Mouse (Mus musculus) cerebellum, adult 2 months (tissue): ENCODE measurements around the gene Alpl. TPM values are rescaled to one million over a fixed set of nuclear protein-coding genes. Genes with fewer than 3 reads are reported as not detected.

ENCODE experiments used
- DNase-seq, 2 experiments: peaks; one replicate each; pipeline ENCODE4 v3.0.0; 2021
- H3K27ac ChIP-seq: fragments of 200-500 bp; 2 replicates; pipeline ENCODE4 v1.5.1; 2012; ENCODE audit warnings: low read length, control low read depth, inconsistent platforms; ENCODE audit not compliant: insufficient read depth
- H3K27me3 ChIP-seq: fragments of 200-500 bp; 2 replicates; pipeline ENCODE4 v1.6.1; 2012; ENCODE audit warnings: inconsistent platforms, mild to moderate bottlenecking, low read length, moderate library complexity; ENCODE audit not compliant: control insufficient read depth, insufficient read depth
- H3K4me1 ChIP-seq: fragments of 200-500 bp; 2 replicates; pipeline ENCODE4 v1.6.1; 2011; ENCODE audit warnings: low read length; ENCODE audit not compliant: control insufficient read depth, insufficient read depth
- H3K4me3 ChIP-seq: fragments of 200-500 bp; replicated peaks from 2 replicates; pipeline ENCODE3; 2011; ENCODE audit warnings: mild to moderate bottlenecking, low read depth, low read length, control low read depth; ENCODE audit not compliant: insufficient read depth
- CTCF ChIP-seq: fragments of 200-500 bp; IDR thresholded peaks from 2 replicates; pipeline ENCODE4 v1.5.1; 2011; ENCODE audit warnings: low read depth, mild to moderate bottlenecking, control low read depth, low read length, moderate library complexity, borderline replicate concordance; ENCODE audit not compliant: insufficient read depth
- POLR2A ChIP-seq: fragments of 200-500 bp; IDR thresholded peaks from 2 replicates; pipeline ENCODE4 v1.6.1; 2011; ENCODE audit warnings: low read length, control low read depth, borderline replicate concordance; ENCODE audit not compliant: insufficient read depth
- WGBS: fragments of 180-500 bp; shearing (Covaris S2); methylation state at CpG from one replicate; pipeline ENCODE4 v1.1.7; 2018; 5-methylcytosine and 5-hydroxymethylcytosine counted together
- polyA plus RNA-seq: library from polyadenylated mRNA; depleted of rRNA; stranded (reverse); fragments of >200 nt; gene quantifications from 2 replicates; pipeline ENCODE4 v1.2.3, GENCODE M21; 2012

Gene Alpl
- polyA plus RNA-seq, 1 experiment: 10.6 TPM

DNA sequence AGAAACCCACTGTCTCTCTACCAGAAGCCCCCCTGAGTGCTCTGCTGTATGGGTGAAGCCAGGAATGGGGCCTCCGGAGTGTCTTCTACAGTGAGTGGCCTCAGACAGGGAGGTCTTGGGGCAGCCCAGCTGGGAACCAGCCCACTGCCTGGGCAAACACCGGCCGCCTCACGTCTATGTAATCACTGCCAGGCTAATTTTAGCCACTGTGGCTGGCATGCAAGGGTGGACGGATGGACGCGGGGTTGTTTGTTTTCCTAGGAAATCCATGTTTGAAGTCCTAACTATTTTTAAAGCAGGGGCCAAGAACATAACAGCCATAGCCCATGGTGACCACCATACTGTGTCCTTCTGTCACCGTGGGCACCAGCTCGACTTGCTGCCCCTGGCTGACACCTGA lies 46.1 kb downstream of the Alpl start:
- Histone ChIP-seq H3K4me1 (peaks cover 15% of the 10 kb centered on the region), H3K27ac (no peak overlapping the region), H3K4me3 (no peak overlapping the region), H3K27me3 (no peaks in the 10 kb centered on the region)
- WGBS: 20% methylated on average over 9 of the region's 9 CpGs
- TF ChIP-seq POLR2A (no peak), CTCF (no peak)
- no peak for DNase-seq

DNA sequence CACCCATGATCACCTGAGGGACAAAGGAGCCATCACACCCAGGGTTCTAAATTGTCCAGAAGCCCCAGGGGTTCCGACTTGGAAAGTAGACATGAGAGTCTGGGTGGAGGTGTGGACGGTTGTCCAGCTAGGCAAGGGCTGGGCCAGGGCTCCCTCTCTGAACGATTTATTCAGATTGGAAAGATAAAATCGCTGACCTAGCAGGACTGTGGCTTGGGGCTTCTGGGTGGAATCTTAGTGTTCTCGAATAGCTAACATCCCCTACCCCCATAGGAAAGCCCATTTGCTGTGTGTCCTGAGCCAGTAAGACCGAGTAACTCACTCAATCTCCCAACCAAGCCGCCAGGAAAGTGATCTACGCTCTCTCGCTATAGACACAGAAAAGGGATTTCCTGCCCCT lies 46.5 kb downstream of the Alpl start:
- TF ChIP-seq POLR2A: no peak
- no peak for TF ChIP-seq CTCF
- 77% methylated on average over 9 of the region's 9 CpGs for WGBS
- Histone ChIP-seq H3K27ac (no peak overlapping the region), H3K4me1 (peaks cover 15% of the 10 kb centered on the region), H3K4me3 (no peak overlapping the region), H3K27me3 (no peaks in the 10 kb centered on the region)
- no peak for DNase-seq

DNA sequence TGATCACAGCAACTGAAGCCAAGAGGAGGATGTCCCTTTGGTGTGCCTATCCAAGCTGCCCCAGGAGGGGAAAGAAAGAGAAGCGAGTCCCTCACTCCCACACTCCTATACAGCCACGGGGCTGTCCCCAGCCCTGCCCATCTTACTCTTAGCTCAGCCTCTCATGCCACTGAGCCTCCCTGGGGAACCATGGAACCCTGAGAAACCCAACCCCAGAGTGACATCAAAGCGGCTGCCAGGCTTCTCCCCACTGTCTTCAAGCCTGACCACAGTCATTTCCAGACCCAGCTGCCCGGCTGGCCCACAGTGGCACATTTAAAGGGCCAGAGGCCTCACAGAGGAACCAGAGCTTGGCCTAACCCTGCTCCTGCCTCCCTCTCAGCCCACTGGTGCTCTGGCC lies 47.5 kb downstream of the Alpl start:
- no peaks in the 10 kb centered on the region for H3K27me3 ChIP-seq
- TF ChIP-seq POLR2A: no peak
- no peak for TF ChIP-seq CTCF
- peaks cover 14% of the 10 kb centered on the region for H3K4me1 ChIP-seq
- 60% methylated on average over 4 of the region's 4 CpGs for WGBS
- no peak overlapping the region for H3K27ac ChIP-seq
- no peak overlapping the region for H3K4me3 ChIP-seq
- no peak for DNase-seq

DNA sequence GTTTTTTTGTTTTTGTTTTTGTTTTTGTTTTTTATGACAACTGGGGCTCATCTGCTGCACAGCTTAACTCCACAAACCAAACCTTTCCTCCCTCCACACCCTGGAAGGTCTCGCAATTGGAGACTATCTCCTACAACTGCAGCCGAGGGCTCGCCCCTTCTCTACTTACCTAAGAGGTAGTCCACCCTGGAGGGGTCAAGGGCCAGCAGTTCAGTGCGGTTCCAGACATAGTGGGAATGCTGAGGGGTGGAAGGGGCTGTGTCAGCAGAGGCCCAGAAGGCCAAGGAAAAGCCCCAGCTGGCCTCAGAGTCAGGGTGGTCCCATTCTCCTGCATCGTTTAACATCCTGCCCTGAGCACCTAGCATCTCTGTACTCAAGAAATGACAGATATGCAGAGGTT lies 48.6 kb downstream of the Alpl start:
- Histone ChIP-seq H3K27me3 (no peaks in the 10 kb centered on the region), H3K27ac (no peak overlapping the region), H3K4me1 (peaks cover 11% of the 10 kb centered on the region), H3K4me3 (no peak overlapping the region)
- no peak for DNase-seq
- WGBS: 86% methylated on average over 5 of the region's 5 CpGs
- TF ChIP-seq POLR2A: no peak
- TF ChIP-seq CTCF: no peak

DNA sequence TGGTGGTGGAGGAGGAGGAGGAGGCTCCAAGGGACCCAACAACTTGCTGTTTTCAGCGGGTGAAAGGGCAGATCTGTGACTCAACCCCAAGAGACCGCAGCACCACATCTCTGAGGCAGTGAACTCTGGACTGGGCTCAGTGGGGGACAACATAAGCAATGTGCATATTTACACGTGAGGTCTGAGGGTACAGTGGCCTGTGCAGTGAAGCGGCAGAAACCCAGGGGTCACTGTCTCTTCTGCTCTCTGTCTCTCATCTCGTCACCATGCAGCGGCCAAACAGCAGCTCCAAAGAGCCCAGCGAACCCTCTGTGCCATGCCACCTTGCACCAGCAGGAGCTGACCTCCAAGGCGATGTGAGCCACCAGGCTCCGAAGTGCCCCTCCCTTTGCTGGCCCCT lies 49.1 kb downstream of the Alpl start:
- Histone ChIP-seq H3K4me3 (no peak overlapping the region), H3K27me3 (no peaks in the 10 kb centered on the region), H3K4me1 (peaks cover 9% of the 10 kb centered on the region), H3K27ac (no peak overlapping the region)
- 87% methylated on average over 9 of the region's 9 CpGs for WGBS
- no peak for DNase-seq
- TF ChIP-seq CTCF (no peak), POLR2A (no peak)

DNA sequence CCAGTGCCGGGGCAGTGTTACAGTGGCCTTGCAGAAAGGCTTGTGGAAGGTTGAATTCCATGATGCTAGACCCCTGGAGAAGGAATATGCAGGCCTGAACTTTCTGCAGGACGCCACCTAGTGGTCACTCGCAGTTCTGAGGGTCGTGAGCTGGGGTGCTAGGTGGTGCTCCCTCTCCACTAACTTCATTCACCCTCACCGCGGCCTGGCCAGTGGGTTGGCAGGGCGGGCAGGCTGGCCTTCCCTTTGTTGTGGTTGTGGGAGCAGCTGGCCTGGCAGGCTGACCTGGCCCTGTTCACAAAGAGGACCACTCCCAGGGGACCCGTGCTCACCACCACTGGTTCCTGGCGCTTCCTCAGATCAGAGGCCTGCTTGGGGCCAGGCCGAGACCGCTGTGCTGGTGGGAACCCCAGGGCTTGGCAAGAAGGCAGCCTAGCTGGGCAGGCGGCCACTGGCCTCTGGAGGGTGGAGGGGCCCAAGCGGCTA lies 51.7 kb downstream of the Alpl start:
- Histone ChIP-seq H3K27ac (no peak overlapping the region), H3K4me3 (no peak overlapping the region), H3K4me1 (peaks cover 3% of the 10 kb centered on the region; the same call in 1 of the 2 replicates), H3K27me3 (no peaks in the 10 kb centered on the region)
- TF ChIP-seq POLR2A (no peak), CTCF (peak; percentile 50; the same call in 1 of the 2 replicates)
- WGBS: 43% methylated on average over 13 of the region's 13 CpGs
- peak in 1 of 2 experiments; percentile 46 for DNase-seq

DNA sequence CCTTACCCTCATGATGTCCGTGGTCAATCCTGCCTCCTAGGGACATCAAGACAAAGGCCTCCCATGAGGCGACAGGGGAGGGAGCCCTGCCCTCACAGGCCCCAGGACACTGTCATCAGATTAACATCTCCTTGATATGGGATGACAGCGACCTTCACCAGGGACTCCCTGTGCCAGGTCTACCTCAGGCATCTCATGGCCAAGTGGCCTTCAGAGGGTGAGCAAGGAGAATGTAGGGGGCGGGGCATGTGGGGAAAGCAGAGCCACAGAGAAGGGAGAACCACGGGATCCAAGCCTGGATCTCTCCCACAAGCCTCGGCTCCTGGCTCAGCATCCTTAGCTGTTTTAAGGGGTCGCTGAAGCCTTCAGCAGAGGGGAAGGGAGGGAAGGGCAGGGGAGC lies 52.4 kb downstream of the Alpl start:
- H3K27me3 ChIP-seq: no peaks in the 10 kb centered on the region
- no peak overlapping the region for H3K27ac ChIP-seq
- no peak for DNase-seq
- 59% methylated on average over 7 of the region's 7 CpGs for WGBS
- no peak for TF ChIP-seq CTCF
- no peak for TF ChIP-seq POLR2A
- H3K4me1 ChIP-seq: no peaks in the 10 kb centered on the region
- H3K4me3 ChIP-seq: no peak overlapping the region

DNA sequence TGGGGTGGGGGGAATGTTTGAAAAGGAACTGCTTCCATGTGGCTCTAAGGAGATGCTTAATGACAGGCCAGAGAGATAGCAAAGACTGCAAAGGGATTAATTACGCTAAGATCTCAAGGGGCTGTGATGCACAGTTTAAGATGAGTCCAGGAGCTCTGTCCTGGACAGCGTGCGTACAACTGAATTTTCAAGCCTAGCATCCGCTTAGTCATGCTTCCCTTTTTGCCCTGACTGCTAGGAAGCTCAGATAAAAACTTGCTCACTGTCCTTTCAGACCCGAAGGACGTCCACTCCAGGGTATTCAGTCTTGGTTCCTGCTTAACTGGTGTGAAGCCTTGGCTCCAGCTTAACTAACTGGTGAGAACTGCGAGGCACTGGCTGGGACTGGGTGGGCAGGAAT lies 55.8 kb downstream of the Alpl start:
- no peak overlapping the region for H3K4me3 ChIP-seq
- no peaks in the 10 kb centered on the region for H3K27me3 ChIP-seq
- WGBS: 85% methylated on average over 7 of the region's 7 CpGs
- no peak overlapping the region for H3K27ac ChIP-seq
- DNase-seq: no peak
- TF ChIP-seq CTCF (no peak), POLR2A (no peak)
- H3K4me1 ChIP-seq: peaks cover 9% of the 10 kb centered on the region
